Mouse (Mus musculus) frontal cortex, postnatal 25 days (tissue): Measurements from ENCODE around the gene Gypa.
A peak's percentile ranks its signal among the peaks of the same experiment; 100 is the strongest.

Source experiments
- DNase-seq, 2 experiments: peaks; one replicate each; pipeline ENCODE4 v3.0.0; 2022; ENCODE audit warnings: low spot score in 2 of 2

Gypa gene

GRCm38 (mm10) chr8:80493523-80494345 lies at the start of gene Gypa:
TSS of gene Gypa (plus strand) at chr8:80493781.
- no peak for DNase-seq

GRCm38 (mm10) chr8:80444534-80445072 lies 49.0 kb upstream of the Gypa start:
- no peak for DNase-seq

DNA sequence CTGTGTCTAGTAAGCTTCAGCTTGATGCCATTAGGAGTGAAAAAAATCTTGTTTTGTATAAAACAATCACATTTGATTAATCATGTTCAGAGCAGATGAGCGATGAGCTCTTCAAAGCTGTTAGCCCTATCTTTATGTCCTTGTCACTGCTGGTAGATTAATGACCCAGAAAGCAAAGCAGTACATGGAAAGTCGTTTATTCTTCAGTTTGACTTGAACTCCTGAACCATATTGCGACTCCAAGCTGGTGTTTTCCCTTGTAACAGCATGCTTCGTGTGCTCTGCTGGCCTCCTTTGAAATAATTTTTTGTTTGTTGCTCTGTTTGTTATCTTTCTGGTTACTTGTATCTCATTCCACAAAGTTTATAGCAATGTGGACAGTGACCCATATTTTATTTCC lies 46.4 kb upstream of the Gypa start:
- no peak for DNase-seq

DNA sequence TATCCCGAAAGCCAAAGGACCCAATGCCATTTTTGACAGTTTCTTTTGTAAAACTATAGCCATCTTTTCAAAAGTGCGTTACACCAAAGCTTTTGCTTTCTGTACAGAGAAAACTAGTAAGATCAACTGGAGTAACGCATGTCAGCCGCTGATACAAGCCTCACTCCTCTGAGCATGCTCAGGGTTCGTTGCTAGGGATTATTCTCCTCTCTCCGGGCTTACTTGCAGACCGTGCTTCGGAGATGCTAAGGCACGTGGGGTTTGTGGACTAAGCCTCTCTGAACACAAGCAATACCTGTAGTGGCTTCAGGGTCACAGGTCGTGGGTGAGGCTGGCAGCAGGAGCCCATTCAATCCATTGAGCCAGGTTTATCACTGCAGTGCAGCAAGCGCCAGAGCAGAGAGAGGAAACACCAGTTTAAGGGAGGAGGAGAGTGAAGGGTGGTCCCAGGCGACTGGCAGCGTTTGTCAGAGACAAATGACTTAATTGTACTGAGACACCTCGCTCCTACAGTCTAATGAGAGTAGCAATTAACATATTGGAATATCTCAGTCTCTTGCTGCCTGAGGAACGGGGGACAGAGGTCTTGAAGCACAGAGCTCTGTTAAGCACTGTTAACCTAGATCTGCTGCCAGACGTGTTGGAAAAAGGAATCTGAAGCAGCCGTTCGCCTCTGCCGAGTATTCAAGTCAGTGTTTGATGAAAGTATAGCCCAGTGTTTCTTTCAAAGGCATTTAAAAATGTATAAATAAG lies 41.5 kb upstream of the Gypa start:
- no peak for DNase-seq

DNA sequence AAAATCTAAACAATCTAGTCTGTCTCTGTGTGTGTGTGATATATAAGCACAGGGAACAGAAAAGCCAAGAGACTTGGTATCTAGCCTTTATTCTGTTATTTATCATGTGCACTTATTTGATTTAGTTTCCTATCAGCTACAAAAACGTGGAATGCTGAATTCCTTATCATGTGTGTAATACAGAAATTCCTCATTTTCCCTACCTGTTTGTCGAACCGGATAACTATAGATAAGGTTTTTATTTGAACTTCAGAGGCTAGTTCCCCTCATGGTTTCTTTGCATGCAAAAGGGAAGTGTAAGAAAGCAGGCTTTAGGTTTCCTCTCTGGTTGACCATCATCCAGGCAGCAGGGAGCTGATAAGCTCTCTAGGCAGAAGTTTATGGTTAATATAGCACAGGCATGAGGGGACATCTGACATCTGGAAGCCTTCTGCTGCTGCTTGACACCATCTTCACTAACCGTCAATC lies 30.1 kb upstream of the Gypa start:
- DNase-seq, result no peak

DNA sequence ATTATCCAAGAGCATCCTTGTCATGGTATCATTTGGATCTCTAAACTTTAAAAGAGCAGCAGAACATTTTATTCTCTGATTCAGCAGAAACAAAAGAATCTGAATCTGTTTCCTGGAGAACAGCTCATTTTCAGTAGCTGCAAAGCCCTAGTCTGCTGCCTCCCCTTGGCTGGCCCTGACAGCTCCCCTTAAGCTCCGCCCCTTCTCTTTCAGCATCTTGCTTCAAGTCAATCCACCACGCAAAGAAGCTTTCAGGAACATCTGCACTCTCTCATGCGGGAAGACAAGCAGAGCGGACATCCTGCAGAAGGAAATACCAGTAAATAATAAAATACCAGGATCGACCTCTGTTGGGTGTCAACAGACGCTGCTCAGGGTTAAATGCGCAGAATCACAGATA lies 18.6 kb upstream of the Gypa start:
- no peak for DNase-seq

DNA sequence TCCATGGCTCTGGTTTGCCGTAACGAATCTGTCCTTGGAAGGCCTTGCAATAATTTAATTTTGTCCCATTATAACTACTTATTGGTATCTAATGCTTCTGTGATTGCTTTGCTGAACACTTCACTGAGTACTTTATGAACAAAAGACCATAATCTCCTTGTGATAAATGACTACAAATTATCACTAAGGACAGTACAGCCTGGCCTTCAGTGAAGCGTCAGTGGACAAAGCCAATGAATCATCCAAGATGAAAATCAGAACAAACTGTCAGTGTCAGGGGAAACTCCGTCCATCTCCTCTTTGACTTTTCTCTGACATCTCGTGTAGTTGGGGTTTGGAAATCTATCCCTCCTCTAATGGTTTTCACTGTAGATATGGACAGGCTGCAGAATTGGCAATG lies 15.4 kb upstream of the Gypa start:
- DNase-seq, result no peak

- DNase-seq, result no peak
These were observed 14.5 kb upstream of the Gypa start for GRCm38 (mm10) chr8:80479129-80479528.

- DNase-seq, result no peak
These were observed 11.4 kb upstream of the Gypa start for GRCm38 (mm10) chr8:80482173-80482572.

DNA sequence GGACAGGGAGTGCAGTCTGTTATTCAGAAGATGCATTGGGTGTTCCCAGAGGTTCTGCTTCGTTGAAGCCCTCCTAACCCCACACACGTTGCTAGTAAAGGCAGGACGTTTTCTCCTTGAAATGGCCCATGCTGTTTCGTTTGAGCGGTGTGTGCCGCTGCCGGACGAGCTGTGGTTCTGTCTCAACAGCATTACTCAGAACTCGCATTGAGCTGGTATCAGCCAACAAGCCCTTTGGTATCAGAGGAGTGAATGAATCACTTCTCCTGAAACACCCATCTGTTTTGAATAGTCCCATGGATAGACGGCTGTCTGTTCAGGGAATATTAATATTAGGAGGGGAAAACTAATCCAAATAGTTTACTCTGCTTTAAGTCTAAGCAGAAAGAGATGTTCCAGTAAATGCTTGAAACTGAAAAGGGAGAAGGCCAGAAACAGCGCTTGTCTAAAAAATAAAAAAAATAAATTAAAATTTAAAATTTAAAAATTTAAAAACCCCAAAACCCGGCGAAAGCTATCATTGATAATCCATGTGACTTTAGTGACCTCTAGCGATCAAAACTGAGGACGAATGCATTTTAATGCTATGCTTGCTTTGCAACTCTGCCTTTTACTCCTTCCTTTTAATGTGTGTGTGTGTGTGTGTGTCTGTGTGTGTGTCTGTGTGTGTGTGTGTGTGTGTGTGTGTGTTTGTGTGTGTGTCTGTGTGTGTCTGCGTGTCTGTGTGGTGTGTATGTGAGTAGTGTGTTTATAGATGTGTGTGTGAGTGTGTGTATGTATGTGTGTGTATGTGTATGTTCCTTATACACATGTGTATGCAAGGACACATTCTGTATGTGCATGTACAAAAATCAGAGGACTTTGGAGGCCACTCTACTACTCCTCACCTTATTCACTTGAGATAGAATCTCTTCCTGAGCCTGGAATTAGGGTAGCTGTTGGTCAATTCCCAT lies 10.5 kb upstream of the Gypa start:
- DNase-seq, result no peak

DNA sequence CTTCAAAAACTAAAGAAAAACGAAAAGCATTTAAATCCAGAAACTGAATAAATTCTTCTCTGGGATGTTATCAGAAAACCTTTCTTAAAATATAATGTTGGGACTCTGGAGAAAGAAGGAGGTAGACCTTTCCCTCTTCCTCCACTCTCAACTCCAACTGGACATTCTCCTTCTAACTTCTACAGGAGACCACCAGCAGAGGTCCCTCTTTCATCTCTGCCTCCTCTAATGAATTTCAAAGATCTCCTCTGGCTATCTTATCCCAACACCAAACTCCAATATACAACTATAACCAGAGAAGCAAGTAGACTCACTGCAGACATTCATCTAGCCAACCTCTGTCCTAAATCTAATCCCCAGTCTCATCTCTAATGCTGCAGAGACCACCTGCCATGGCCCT lies 2.0 kb upstream of the Gypa start:
- DNase-seq, result no peak

- DNase-seq, result peak; percentile 20
These were observed 567 bp upstream of the Gypa start for GRCm38 (mm10) chr8:80492987-80493441.

- no peak for DNase-seq
These were observed 722 bp downstream of the Gypa start for GRCm38 (mm10) chr8:80494346-80494660.

DNA sequence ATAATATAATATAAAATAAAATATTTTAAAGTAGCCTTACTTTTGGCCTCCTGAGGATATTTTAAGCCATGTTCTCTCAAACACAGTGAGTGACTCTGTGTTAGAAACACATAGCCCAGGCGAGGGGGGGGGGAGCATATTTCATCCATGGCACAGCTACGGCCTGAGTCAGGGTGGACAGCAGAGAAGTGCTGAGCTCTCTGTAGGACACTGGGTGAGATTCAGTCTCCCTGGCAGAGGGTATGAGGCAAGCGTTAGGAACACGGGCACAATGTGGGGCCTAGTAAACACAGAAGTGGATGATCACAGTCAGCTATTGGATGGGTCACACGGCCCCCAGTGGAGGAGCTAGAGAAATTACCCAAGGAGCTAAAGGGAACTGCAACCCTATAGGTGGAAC lies 1.2 kb downstream of the Gypa start:
- DNase-seq, result no peak

DNA sequence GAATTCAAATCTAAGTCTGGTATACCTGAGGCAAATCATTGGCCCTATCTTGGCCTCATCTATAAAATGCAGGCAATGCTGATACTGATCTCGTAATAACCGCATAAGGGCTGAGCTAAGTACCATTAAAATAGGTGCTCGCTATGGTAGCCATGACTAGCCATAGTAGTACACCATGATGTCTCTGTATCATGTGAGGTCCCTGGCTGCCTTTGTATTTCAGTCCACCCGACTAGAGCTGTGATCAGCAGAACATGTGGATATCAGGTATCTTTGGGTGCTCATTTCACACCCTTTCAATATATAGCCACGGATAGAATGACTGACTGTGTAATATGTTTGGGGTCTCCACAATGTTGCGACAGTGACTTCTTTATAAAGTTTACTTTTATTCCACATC lies 1.9 kb downstream of the Gypa start:
- no peak for DNase-seq

- DNase-seq, result no peak
These were observed 3.7 kb downstream of the Gypa start for GRCm38 (mm10) chr8:80497323-80497722.

- DNase-seq, result no peak
These were observed 6.7 kb downstream of the Gypa start for GRCm38 (mm10) chr8:80500244-80500643.

DNA sequence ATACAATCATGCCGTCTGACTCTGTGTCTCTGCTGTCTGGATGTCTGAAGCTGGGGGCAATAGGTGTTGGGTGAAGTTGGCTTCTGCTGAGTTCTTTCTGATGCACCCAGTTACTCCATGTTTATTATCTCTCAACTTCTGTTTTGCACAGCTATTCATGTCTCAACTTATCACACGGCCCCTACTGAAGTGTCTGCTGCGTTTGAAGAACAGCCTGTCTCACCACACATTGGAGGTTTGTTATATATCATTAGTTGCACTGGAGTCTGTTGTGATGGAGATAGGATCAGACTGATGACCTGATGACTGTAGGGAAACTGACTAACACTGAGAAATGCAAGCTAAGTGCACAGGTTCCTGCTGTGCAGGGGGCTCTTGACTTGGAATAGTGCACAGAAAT lies 7.2 kb downstream of the Gypa start:
- DNase-seq, result no peak

DNA sequence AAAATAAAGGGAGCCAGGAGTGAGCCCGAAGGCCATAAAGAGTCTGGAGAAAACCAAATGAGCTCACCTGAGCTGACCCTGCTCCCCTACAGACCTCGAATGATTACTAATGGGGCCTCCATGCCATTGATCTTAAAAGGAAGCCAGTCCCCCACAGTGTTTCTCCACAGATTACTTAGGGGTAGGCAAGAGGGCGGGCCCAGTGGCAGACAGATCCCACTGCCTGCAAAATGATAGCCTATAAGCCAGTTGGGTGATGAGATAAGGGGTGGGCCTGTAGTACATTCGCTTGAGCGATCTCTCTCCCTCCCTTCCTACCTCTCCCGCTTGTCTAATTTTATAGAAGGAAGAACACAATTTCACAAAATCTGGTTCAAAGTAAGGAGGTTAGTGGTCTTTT lies 7.7 kb downstream of the Gypa start:
- DNase-seq, result no peak

DNA sequence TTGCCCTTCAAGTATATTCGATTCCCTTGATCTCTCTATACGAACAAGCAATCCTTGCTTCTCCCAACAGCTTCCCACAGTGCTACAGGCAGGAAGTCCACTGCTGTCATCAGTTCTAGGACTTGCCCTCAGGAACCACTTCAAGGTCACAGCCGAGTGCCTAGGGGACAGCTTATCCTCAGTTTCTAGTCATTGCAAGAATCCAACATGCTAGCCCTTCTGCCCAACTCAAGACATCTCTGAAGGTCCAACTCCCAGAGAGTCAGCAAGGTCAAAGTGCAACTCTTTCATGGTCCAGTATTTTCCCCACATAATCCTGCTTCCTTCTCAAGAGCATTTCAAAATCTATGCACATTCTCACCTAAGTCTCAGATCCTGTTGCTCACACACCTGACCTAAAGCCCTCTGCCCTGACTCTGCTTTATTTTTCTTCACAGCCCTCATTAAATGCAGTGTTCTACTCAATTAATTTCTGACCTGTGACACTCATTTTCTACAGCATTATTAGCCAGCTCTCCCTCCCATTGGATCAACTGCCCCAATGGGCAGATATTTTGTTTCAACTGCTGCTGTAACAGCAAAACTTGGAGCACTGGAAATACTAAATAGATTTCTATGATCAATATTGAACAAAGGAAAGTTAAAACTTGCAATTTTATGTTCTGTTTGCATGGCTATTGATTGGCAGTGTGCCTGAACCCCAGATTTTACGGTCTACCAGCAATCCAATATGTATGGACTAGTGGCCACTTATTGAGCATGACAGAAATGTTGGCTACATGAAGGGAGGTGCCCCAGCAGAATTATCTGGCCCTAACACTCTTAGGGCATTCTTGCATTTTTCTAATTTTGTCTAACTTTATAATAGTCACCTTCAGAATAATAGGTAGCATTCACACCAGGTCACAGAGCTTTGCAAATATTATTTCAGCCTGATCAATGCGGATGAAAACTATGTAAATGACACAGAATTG lies 33.1 kb downstream of the Gypa start:
- DNase-seq, result no peak

- no peak for DNase-seq
These were observed 48.3 kb downstream of the Gypa start for GRCm38 (mm10) chr8:80541836-80542235.
